Mouse (Mus musculus) liver, embryonic 11.5 days (tissue): ENCODE data around the gene Immp2l. TPM values are rescaled to one million over a fixed set of nuclear protein-coding genes. Genes with fewer than 3 reads are reported as not detected.

Experiments
- ATAC-seq: fragments of 200-750 bp; cut with Nextera tagmentation; replicated peaks from 2 replicates; pipeline ENCODE4 v1.8.0; 2017; ENCODE audit warnings: moderate number of reproducible peaks, mild to moderate bottlenecking, moderate TSS enrichment, moderate library complexity; ENCODE audit not compliant: low FRiP score
- DNase-seq: peaks from one replicate; pipeline ENCODE4 v3.0.0-alpha.2; 2017; ENCODE audit warnings: low spot score
- H3K27ac ChIP-seq: fragments of 300-500 bp; sonication (generic); 2 replicates; pipeline ENCODE4 v1.5.1; 2014; ENCODE audit warnings: mild to moderate bottlenecking, low read depth, low read length, control low read depth
- H3K27me3 ChIP-seq: fragments of 300-500 bp; sonication (generic); replicated peaks from 2 replicates; pipeline ENCODE4 v1.6.1; 2014; ENCODE audit warnings: low read length, mixed read lengths; ENCODE audit not compliant: control insufficient read depth, insufficient read depth
- H3K36me3 ChIP-seq: fragments of 300-500 bp; sonication (generic); 2 replicates; pipeline ENCODE4 v1.6.1; 2014; ENCODE audit warnings: mild to moderate bottlenecking, low read length, moderate library complexity, mixed read lengths; ENCODE audit not compliant: control insufficient read depth, insufficient read depth
- H3K4me1 ChIP-seq: fragments of 300-500 bp; sonication (generic); replicated peaks from 2 replicates; pipeline ENCODE4 v1.6.1; 2014; ENCODE audit warnings: low read length, mixed read lengths; ENCODE audit not compliant: control insufficient read depth, insufficient read depth
- H3K4me2 ChIP-seq: fragments of 300-500 bp; sonication (generic); 2 replicates; pipeline ENCODE4 v1.6.1; 2014; ENCODE audit warnings: mild to moderate bottlenecking, control low read depth, moderate library complexity
- H3K4me3 ChIP-seq: fragments of 300-500 bp; sonication (generic); 2 replicates; pipeline ENCODE4 v1.5.1; 2014; ENCODE audit warnings: low read depth, low read length, control low read depth
- H3K9ac ChIP-seq: fragments of 300-500 bp; sonication (generic); 2 replicates; pipeline ENCODE4 v1.6.1; 2014; ENCODE audit warnings: low read depth, low read length, control low read depth
- H3K9me3 ChIP-seq: fragments of 300-500 bp; sonication (generic); 2 replicates; pipeline ENCODE4 v1.6.1; 2016; ENCODE audit warnings: low read length, inconsistent platforms, mixed read lengths; ENCODE audit not compliant: control insufficient read depth
- WGBS: fragments of 180-500 bp; shearing (Covaris S2); extraction: QIAGEN DNeasy Blood & Tissue Kit; methylation state at CpG from one replicate; pipeline ENCODE4 v1.1.7; 2014; 5-methylcytosine and 5-hydroxymethylcytosine counted together
- polyA plus RNA-seq: library from polyadenylated mRNA; unstranded; fragments of >200 nt; fragmentation: Nextera tagmentation; extraction: Ambion mirVana; gene quantifications from 2 replicates; pipeline ENCODE4 v1.2.1, GENCODE M21; 2014

Gene Immp2l
- polyA plus RNA-seq, 1 experiment from 2014 or later, result 15.6 TPM

DNA sequence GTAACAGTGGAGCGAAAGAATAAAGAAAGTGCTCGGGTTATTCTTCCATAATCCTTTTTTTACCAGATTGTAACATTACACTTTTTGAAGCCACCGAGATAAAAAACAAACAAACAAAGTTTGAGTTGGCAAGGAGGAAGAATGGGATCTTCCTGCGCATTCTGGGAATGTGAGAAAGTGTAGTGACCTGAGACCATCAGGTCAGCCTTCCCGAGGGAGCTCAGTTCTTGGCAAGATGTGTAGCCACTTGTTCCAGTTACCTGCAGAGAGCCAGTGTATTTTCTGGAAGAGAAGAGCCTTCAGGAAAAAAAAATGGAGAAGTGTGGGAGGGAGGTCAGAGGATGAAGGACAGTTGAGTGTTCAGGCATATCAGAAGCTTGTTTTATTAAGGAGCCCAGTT is 569.5 kb downstream of the Immp2l start:
- ATAC-seq (no peak), DNase-seq (no peak)
- no peaks in the 10 kb centered on the region for H3K36me3 ChIP-seq
- no peaks in the 10 kb centered on the region for H3K27me3 ChIP-seq
- no peaks in the 10 kb centered on the region for H3K4me1 ChIP-seq
- no peak overlapping the region for H3K4me3 ChIP-seq
- WGBS, result 82% methylated on average over 5 of the region's 5 CpGs
- no peak overlapping the region for H3K9ac ChIP-seq
- H3K9me3 ChIP-seq, result no peaks in the 10 kb centered on the region
- H3K27ac ChIP-seq, result no peak overlapping the region
- no peak overlapping the region for H3K4me2 ChIP-seq

DNA sequence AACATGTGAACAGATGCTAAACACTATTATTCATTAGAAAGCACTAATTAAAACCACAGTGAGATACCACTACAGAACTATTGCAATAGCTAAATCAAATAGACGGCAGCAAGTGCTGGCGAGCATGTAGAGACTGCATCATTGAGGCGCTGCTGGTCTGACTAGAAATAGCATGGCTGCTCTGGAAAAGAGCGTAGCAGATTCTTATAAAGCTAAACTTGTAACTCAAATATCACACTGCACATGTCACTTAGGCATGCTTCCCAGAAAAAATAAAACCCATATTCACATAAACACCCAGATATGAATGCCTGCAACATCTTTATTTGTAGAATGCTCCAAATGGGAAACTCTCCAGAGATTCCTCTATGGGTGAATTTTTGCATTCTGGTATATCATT is 570.1 kb downstream of the Immp2l start:
- H3K4me3 ChIP-seq, result no peak overlapping the region
- H3K27ac ChIP-seq, result no peak overlapping the region
- WGBS, result 88% methylated on average over 4 of the region's 4 CpGs
- H3K36me3 ChIP-seq, result no peaks in the 10 kb centered on the region
- H3K9me3 ChIP-seq, result no peaks in the 10 kb centered on the region
- DNase-seq, result no peak
- H3K4me1 ChIP-seq, result no peaks in the 10 kb centered on the region
- ATAC-seq, result no peak
- H3K9ac ChIP-seq, result no peak overlapping the region
- no peak overlapping the region for H3K4me2 ChIP-seq
- H3K27me3 ChIP-seq, result no peaks in the 10 kb centered on the region

DNA sequence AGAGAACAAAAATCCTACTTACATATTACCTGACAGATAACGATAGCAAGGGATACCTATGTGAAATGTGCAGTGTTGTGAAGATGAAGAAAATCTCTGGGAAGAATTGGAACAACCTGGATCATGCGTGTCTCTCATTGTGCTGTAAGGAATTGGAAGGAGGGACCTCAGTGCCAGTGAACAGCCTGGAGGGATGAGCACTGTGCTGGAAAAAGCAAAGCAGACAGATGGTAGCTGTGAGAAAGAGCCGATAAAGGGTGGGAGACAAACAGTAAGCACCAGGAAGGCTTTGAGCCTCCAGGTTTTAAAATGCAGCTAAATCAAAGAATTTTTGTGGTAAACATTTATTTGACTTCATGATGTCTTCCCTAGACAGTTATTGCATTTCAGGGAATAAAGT is 591.4 kb downstream of the Immp2l start:
- 87% methylated on average over 3 of the region's 3 CpGs for WGBS

DNA sequence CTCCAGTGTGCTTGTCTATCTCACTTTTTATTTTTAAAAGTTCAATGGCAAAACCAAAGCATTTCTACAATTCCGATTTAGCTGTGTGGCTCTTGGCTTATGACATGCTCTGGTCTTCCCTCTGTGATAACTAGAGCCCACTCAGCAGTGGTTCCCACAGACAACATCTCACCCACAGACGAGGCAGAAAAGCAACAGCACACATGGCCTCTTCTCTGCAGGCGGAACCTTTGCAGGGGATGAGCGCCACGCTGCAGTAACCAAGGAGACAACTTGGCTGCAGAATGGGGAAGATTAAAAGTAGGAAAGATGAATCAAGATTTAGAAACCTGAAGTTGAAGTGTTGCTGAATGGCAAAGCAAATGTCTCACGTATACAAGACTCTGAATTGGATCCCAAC is 597.5 kb downstream of the Immp2l start:
- DNase-seq (no peak), ATAC-seq (no peak)
- Histone ChIP-seq H3K9ac (no peak overlapping the region), H3K4me3 (no peak overlapping the region), H3K27me3 (no peaks in the 10 kb centered on the region), H3K36me3 (no peaks in the 10 kb centered on the region), H3K4me2 (no peak overlapping the region), H3K27ac (no peak overlapping the region), H3K4me1 (no peaks in the 10 kb centered on the region), H3K9me3 (no peaks in the 10 kb centered on the region)
- WGBS, result 79% methylated on average over 6 of the region's 6 CpGs

More for the DNA sequence above, 591.4 kb downstream of the Immp2l start:
- Histone ChIP-seq H3K27me3 (no peaks in the 10 kb centered on the region), H3K9ac (no peak overlapping the region), H3K4me2 (no peak overlapping the region), H3K36me3 (no peaks in the 10 kb centered on the region), H3K4me3 (no peak overlapping the region), H3K9me3 (no peaks in the 10 kb centered on the region), H3K4me1 (no peaks in the 10 kb centered on the region), H3K27ac (no peak overlapping the region)
- no peak for DNase-seq
- ATAC-seq, result no peak

DNA sequence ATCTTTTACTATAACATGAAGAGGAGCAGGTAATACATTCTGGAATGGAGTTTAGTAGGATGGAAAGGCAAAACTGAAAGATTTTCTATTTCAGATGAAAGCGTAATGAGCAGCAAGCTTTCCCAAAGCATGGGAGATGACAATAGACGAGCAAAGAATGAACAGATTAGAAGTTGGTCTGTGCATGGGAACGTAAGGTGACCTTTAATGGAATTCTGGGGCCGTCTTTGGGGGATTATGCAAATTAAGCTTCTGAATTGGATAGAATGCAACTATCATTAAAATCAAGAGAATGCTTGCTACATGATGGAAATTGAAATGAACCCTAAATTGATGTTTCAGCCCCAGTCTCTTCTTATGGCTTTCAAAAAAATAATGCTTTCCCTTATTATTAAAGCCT is 619.4 kb downstream of the Immp2l start:
- no peak for ATAC-seq
- H3K27ac ChIP-seq, result no peak overlapping the region
- H3K4me3 ChIP-seq, result no peak overlapping the region
- H3K36me3 ChIP-seq, result no peaks in the 10 kb centered on the region
- WGBS, result 77% methylated on average over 4 of the region's 4 CpGs
- H3K4me2 ChIP-seq, result no peak overlapping the region
- DNase-seq, result no peak
- no peaks in the 10 kb centered on the region for H3K9me3 ChIP-seq
- H3K27me3 ChIP-seq, result no peaks in the 10 kb centered on the region
- H3K9ac ChIP-seq, result no peak overlapping the region
- H3K4me1 ChIP-seq, result no peaks in the 10 kb centered on the region

DNA sequence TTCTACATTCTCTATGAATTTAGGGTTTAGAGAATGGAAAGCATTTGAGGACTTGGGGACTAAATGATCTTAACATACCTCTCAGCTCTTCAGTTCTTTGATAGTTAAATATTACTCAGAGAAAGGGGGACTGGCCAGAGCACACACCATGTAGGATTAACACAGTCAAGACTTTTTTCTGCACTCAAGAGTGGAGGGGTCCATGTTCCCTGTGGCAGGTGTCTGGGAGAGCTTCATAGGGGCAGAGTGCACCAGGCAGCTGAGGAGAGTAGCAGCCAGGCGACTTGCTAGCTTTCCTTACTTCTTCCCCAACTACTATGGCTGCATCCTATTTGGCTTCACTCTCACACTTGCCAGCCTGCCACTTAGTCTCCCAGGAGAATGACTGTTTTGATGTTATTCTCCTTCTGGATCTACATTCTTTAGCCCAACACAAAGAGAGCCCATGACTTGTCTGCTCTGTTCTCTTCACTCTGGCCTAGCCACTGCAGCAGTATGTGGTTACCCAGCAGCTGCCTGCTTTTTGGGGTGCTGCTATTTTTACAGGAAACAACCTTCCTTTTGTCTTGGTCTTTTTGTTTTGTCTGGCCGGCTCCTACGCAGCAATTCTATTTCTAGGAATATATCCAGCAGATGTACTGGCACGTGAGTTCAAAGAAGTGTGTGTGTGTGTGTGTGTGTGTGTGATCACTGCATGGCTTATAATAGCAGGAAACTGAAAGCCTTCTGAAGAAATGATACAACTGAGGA is 621.1 kb downstream of the Immp2l start:
- no peak overlapping the region for H3K4me3 ChIP-seq
- no peak overlapping the region for H3K4me2 ChIP-seq
- no peak for DNase-seq
- no peak overlapping the region for H3K9ac ChIP-seq
- no peak overlapping the region for H3K27ac ChIP-seq
- H3K27me3 ChIP-seq, result no peaks in the 10 kb centered on the region
- 78% methylated on average over 4 of the region's 4 CpGs for WGBS
- H3K4me1 ChIP-seq, result no peaks in the 10 kb centered on the region
- no peak for ATAC-seq
- H3K36me3 ChIP-seq, result no peaks in the 10 kb centered on the region
- H3K9me3 ChIP-seq, result no peaks in the 10 kb centered on the region

DNA sequence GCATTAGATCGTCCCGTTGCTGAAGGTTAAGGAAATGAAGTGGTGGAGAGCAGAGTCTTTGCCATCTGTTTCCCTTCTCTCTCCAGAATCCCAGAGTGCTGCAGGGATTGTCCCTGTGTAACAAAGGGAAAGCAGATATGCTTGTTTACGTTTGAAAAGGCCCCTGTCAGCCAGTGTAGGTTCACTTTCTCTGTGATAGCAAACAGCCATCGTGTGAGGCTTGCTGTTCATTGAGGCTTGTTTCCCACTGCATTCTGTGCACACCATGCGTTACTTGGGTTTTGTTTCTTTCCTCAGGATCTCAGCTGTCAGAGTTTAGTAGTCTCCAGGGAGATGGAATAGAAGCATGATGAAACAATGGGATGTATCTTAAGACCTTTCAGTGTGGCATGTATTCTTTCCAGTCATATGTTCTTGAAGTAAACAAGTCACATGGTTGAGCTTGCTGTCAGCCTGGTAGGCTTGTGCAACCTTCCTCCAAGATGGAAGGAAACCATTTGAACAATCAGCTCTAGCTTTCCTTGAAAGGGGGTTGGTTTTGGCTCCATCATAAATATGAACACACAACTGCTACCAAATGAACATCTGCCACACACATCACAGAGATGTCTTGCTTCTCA is 623.2 kb downstream of the Immp2l start:
- no peak for DNase-seq
- ATAC-seq, result 0 out of 2 replicates have a peak, but pooled peaks have one; percentile 15
- Histone ChIP-seq H3K9ac (no peak overlapping the region), H3K27me3 (no peaks in the 10 kb centered on the region), H3K36me3 (no peaks in the 10 kb centered on the region), H3K4me2 (no peak overlapping the region), H3K4me3 (no peak overlapping the region), H3K4me1 (no peaks in the 10 kb centered on the region), H3K9me3 (no peaks in the 10 kb centered on the region), H3K27ac (no peak overlapping the region)
- WGBS, result 37% methylated on average over 5 of the region's 5 CpGs

DNA sequence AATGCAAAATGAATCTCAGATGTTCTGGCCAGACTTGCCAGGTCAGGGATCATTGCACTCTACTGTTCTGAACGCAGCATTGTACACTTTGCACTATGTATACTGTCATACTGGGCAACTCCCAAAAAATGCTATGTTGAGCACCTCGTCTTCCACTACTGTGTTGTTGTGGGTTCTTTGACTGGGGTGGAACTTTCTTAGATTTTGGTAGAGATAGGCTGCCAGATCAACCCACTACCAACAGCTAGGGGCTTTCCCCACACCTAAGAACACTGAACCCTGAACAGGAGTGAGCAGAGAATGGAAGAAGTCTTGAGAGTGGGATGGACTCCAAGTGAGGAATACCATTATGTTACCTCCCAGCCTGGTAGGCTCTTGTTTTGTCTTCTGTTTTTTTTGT is 623.8 kb downstream of the Immp2l start:
- no peak overlapping the region for H3K4me3 ChIP-seq
- H3K4me2 ChIP-seq, result no peak overlapping the region
- H3K27ac ChIP-seq, result no peak overlapping the region
- no peak overlapping the region for H3K9ac ChIP-seq
- H3K4me1 ChIP-seq, result no peaks in the 10 kb centered on the region
- 70% methylated on average over 2 of the region's 2 CpGs for WGBS
- ATAC-seq (no peak), DNase-seq (no peak)
- H3K27me3 ChIP-seq, result no peaks in the 10 kb centered on the region
- H3K9me3 ChIP-seq, result no peaks in the 10 kb centered on the region
- no peaks in the 10 kb centered on the region for H3K36me3 ChIP-seq
